8 mouse cellular contexts compared by ENCODE assay signal in genomic region chrX:8131393-8131792, GRCm38 (mm10). TPM values are rescaled to one million over a fixed set of nuclear protein-coding genes. Genes with fewer than 3 reads are reported as not detected.
DNase-seq lines count a peak whose midpoint lies in the region; ATAC-seq and TF ChIP-seq lines count a peak whose summit lies in the region.

No protein-coding gene starts in this region.

- peak overlapping the region; percentile 70 for H3K4me3 ChIP-seq in left cerebral cortex, adult 2 months
- H3K4me3 ChIP-seq in embryonic facial prominence, embryonic 15.5 days (replicated peaks) = peak overlapping the region; percentile 58
- peak overlapping the region; percentile 54 for H3K4me3 ChIP-seq in intestine, embryonic 14.5 days (ENCODE audit: low read depth, low read length)
- peak overlapping the region; percentile 18; the same call in 1 of the 2 replicates for H3K4me3 ChIP-seq in neural tube, embryonic 12.5 days

- no peak for DNase-seq in left cerebral cortex, adult 2 months (ENCODE audit: extremely low spot score in 1 of 2, low spot score in 2 of 2)
- DNase-seq in left cerebral cortex, adult 8-10 months (ENCODE audit: low spot score in 2 of 2) = no peak
- DNase-seq in intestine, embryonic 14.5 days (ENCODE audit: low spot score) = no peak
- DNase-seq in adipocyte (ENCODE audit: low spot score) = no peak
- no peak for DNase-seq in ovary, postnatal 10 days (ENCODE audit: low spot score)
- no peak for DNase-seq in spleen, postnatal 14 days (ENCODE audit: low spot score in 2 of 2)

- no peaks in the 10 kb centered on the region for H3K9me3 ChIP-seq in embryonic facial prominence, embryonic 15.5 days (replicated peaks)
- H3K9me3 ChIP-seq in intestine, embryonic 14.5 days (ENCODE audit: control insufficient read depth, low read length) = no peaks in the 10 kb centered on the region
- no peaks in the 10 kb centered on the region for H3K9me3 ChIP-seq in neural tube, embryonic 12.5 days

- WGBS in embryonic facial prominence, embryonic 15.5 days = 92% methylated on average over 17 of the region's 17 CpGs
- WGBS in intestine, embryonic 14.5 days = 92% methylated on average over 17 of the region's 17 CpGs
- WGBS in neural tube, embryonic 12.5 days = 93% methylated on average over 17 of the region's 17 CpGs

- no peaks in the 10 kb centered on the region for H3K4me1 ChIP-seq in embryonic facial prominence, embryonic 15.5 days
- no peaks in the 10 kb centered on the region for H3K4me1 ChIP-seq in intestine, embryonic 14.5 days (replicated peaks; ENCODE audit: control insufficient read depth, insufficient read depth, low read length)
- no peaks in the 10 kb centered on the region for H3K4me1 ChIP-seq in neural tube, embryonic 12.5 days

- peaks cover 7% of the 10 kb centered on the region; the same call in 1 of the 2 replicates for H3K36me3 ChIP-seq in embryonic facial prominence, embryonic 15.5 days
- peaks cover 14% of the 10 kb centered on the region; the same call in 1 of the 2 replicates for H3K36me3 ChIP-seq in intestine, embryonic 14.5 days (ENCODE audit: control insufficient read depth, insufficient read depth, low read length)
- H3K36me3 ChIP-seq in neural tube, embryonic 12.5 days = peaks cover 15% of the 10 kb centered on the region

- TF ChIP-seq CTCF in left cerebral cortex, adult 2 months (IDR thresholded peaks at IDR 0.05) = no peak

- no peaks in the 10 kb centered on the region for H3K27me3 ChIP-seq in embryonic facial prominence, embryonic 15.5 days
- no peaks in the 10 kb centered on the region for H3K27me3 ChIP-seq in intestine, embryonic 14.5 days (replicated peaks; ENCODE audit: control insufficient read depth, insufficient read depth, low read length)
- no peaks in the 10 kb centered on the region for H3K27me3 ChIP-seq in neural tube, embryonic 12.5 days (replicated peaks)

- peak overlapping the region; percentile 97 for H3K27ac ChIP-seq in left cerebral cortex, adult 2 months
- no peak overlapping the region for H3K27ac ChIP-seq in embryonic facial prominence, embryonic 15.5 days (replicated peaks)
- H3K27ac ChIP-seq in intestine, embryonic 14.5 days (ENCODE audit: low read depth) = 0 out of 2 replicates have a peak overlapping the region, but pooled peaks have one; percentile 93
- H3K27ac ChIP-seq in neural tube, embryonic 12.5 days = no peak overlapping the region

- H3K9ac ChIP-seq in embryonic facial prominence, embryonic 15.5 days = no peak overlapping the region
- H3K9ac ChIP-seq in intestine, embryonic 14.5 days (ENCODE audit: low read length) = no peak overlapping the region
- no peak overlapping the region for H3K9ac ChIP-seq in neural tube, embryonic 12.5 days

- intact Hi-C loops in left cerebral cortex, adult 2 months (cut with DNase I) = no loop called here

- no peak for ATAC-seq in embryonic facial prominence, embryonic 15.5 days (ENCODE audit: insufficient number of reproducible peaks, low FRiP score, low TSS enrichment, low read depth)
- ATAC-seq in intestine, embryonic 14.5 days (replicated peaks; ENCODE audit: low FRiP score, low TSS enrichment, low read depth) = no peak
- peak; percentile 8; the same call in 1 of the 2 replicates for ATAC-seq in neural tube, embryonic 12.5 days (ENCODE audit: low FRiP score, low read depth)

- H3K4me2 ChIP-seq in embryonic facial prominence, embryonic 15.5 days (replicated peaks) = peak overlapping the region; percentile 52
- peak overlapping the region; percentile 49 for H3K4me2 ChIP-seq in intestine, embryonic 14.5 days (ENCODE audit: low read length)
- peak overlapping the region; percentile 51 for H3K4me2 ChIP-seq in neural tube, embryonic 12.5 days (replicated peaks)

RNA-seq across cellular contexts. Expression of gene Wdr13, which starts 1.3 kb away (rescaled TPM):
- total RNA-seq in left cerebral cortex, adult 2 months (2021) = 100 to 1,000 TPM; 190 to 220 TPM
- total RNA-seq in left cerebral cortex, adult 8-10 months (2022) = 100 to 1,000 TPM; 176 to 202 (median 193) TPM
- polyA plus RNA-seq in embryonic facial prominence, embryonic 15.5 days (2015; fragmentation: Nextera tagmentation; extraction: Ambion mirVana) = 28.1 and 30.7 TPM in 2 replicates
- 23.3 and 27.0 TPM in 2 replicates for polyA plus RNA-seq in intestine, embryonic 14.5 days (2014; fragmentation: Nextera tagmentation; extraction: Ambion mirVana)
- 42.6 and 45.0 TPM in 2 replicates for polyA plus RNA-seq in neural tube, embryonic 12.5 days (2016; fragmentation: Nextera tagmentation; extraction: Ambion mirVana)

RNA-seq across cellular contexts. Expression of gene Rbm3, which starts 14.3 kb away (rescaled TPM):
- 100 to 1,000 TPM in 1 of 2 experiments, 10 to 100 TPM in 1; 86.0 to 124 TPM for total RNA-seq in left cerebral cortex, adult 2 months (2021)
- total RNA-seq in left cerebral cortex, adult 8-10 months (2022) = 100 to 1,000 TPM; 134 to 198 (median 155) TPM
- polyA plus RNA-seq in embryonic facial prominence, embryonic 15.5 days (2015; fragmentation: Nextera tagmentation; extraction: Ambion mirVana) = 390 and 425 TPM in 2 replicates
- 537 and 553 TPM in 2 replicates for polyA plus RNA-seq in intestine, embryonic 14.5 days (2014; fragmentation: Nextera tagmentation; extraction: Ambion mirVana)
- 397 and 400 TPM in 2 replicates for polyA plus RNA-seq in neural tube, embryonic 12.5 days (2016; fragmentation: Nextera tagmentation; extraction: Ambion mirVana)

RNA-seq across cellular contexts. Expression of gene Was, which starts 41.1 kb away (rescaled TPM):
- total RNA-seq in left cerebral cortex, adult 2 months (2021) = 1 to 10 TPM; 1.5 to 1.9 TPM
- 1 to 10 TPM in 3 of 4 experiments, under 1 TPM in 1; 0.82 to 3.6 (median 2.0) TPM for total RNA-seq in left cerebral cortex, adult 8-10 months (2022)
- polyA plus RNA-seq in embryonic facial prominence, embryonic 15.5 days (2015; fragmentation: Nextera tagmentation; extraction: Ambion mirVana) = 0.71 and 0.91 TPM in 2 replicates
- polyA plus RNA-seq in intestine, embryonic 14.5 days (2014; fragmentation: Nextera tagmentation; extraction: Ambion mirVana) = 0.35 and 0.51 TPM in 2 replicates
- polyA plus RNA-seq in neural tube, embryonic 12.5 days (2016; fragmentation: Nextera tagmentation; extraction: Ambion mirVana) = 0.22 and 0.23 TPM in 2 replicates

RNA-seq across cellular contexts. Expression of gene Tbc1d25, which starts 44.6 kb away (rescaled TPM):
- 10 to 100 TPM; 14.5 to 16.6 TPM for total RNA-seq in left cerebral cortex, adult 2 months (2021)
- 10 to 100 TPM; 12.7 to 15.0 (median 14.8) TPM for total RNA-seq in left cerebral cortex, adult 8-10 months (2022)
- 13.3 and 17.0 TPM in 2 replicates for polyA plus RNA-seq in embryonic facial prominence, embryonic 15.5 days (2015; fragmentation: Nextera tagmentation; extraction: Ambion mirVana)
- 13.2 and 14.3 TPM in 2 replicates for polyA plus RNA-seq in intestine, embryonic 14.5 days (2014; fragmentation: Nextera tagmentation; extraction: Ambion mirVana)
- polyA plus RNA-seq in neural tube, embryonic 12.5 days (2016; fragmentation: Nextera tagmentation; extraction: Ambion mirVana) = 15.1 and 16.5 TPM in 2 replicates

RNA-seq across cellular contexts. Expression of gene Suv39h1, which starts 56.8 kb away (rescaled TPM):
- total RNA-seq in left cerebral cortex, adult 2 months (2021) = 10 to 100 TPM; 22.5 to 27.1 TPM
- 10 to 100 TPM; 24.7 to 27.5 (median 26.6) TPM for total RNA-seq in left cerebral cortex, adult 8-10 months (2022)
- 45.5 and 51.5 TPM in 2 replicates for polyA plus RNA-seq in embryonic facial prominence, embryonic 15.5 days (2015; fragmentation: Nextera tagmentation; extraction: Ambion mirVana)
- polyA plus RNA-seq in intestine, embryonic 14.5 days (2014; fragmentation: Nextera tagmentation; extraction: Ambion mirVana) = 59.7 and 61.8 TPM in 2 replicates
- polyA plus RNA-seq in neural tube, embryonic 12.5 days (2016; fragmentation: Nextera tagmentation; extraction: Ambion mirVana) = 58.3 and 63.2 TPM in 2 replicates

Comparison
In these comparisons a context has a peak if more than half of its experiments do, and no peak if none do; other contexts are left out.
1. H3K27ac ChIP-seq: peak in left cerebral cortex, adult 2 months (single experiment) and intestine, embryonic 14.5 days (single experiment); none in embryonic facial prominence, embryonic 15.5 days (single experiment) and neural tube, embryonic 12.5 days (single experiment).
2. H3K4me3 ChIP-seq: peak in every context shown above with its lines; median percentile 70 in left cerebral cortex, adult 2 months; 58 in embryonic facial prominence, embryonic 15.5 days; 54 in intestine, embryonic 14.5 days; 18 in neural tube, embryonic 12.5 days.
3. Peak in every context shown above with its lines, with median percentiles within 50 percentile points of each other: H3K4me2 ChIP-seq.